Mouse (Mus musculus): ENCODE measurements around the gene Rgl1. TPM values are rescaled to one million over a fixed set of nuclear protein-coding genes. Genes with fewer than 3 reads are reported as not detected.
"Not testable (repeated sequence)": the region's sequence is repeated elsewhere in the genome, so short reads cannot be mapped to it uniquely, and the experiment has no call there.

The Rgl1 gene
- polyA plus RNA-seq, 1 experiment from 2014 or later: 21.2 TPM

DNA sequence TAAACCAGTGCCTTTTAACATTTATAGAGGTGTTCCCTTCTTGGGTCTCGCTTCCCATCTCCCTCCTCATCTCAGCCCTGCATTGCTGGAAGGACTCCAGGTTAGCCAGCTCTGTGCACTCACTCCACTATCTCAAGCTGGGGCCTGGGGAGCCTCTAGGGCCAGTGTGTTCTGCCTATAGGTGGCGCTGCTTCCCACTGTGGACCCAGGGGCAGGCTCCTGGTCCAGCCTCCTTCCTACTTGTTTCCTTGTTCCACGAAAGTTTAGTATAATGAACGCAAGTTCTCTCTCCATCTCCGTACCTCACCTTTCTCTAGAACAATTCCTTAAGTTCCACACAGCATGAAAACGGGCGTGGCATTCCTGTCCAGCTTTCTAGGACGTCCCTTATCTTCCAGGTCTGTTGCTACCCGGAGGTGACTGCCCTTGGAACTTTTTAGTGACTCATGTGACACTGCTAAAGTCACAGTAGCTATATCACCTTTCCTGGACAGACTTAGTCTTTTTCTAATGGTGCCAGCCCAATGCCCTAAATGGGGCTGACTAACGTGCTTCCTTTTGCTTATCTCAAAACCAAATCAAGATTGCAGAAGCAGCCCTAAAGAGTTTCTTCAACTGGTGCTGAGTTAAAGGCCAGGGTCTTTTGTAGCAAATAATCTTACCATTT, 13.1 kb upstream of the Rgl1 start:
- Histone ChIP-seq H3K4me3 (no peak overlapping the region), H3K9me3 (no peaks in the 10 kb centered on the region), H3K36me3 (peaks cover 20% of the 10 kb centered on the region), H3K27ac (replicated peaks) (no peak overlapping the region), H3K9ac (replicated peaks) (no peak overlapping the region), H3K4me2 (replicated peaks) (no peak overlapping the region), H3K27me3 (no peaks in the 10 kb centered on the region), H3K4me1 (no peaks in the 10 kb centered on the region)
- peak; percentile 74; the same call in 1 of the 2 replicates for ATAC-seq (replicated peaks)
- 37% methylated on average over 10 of the region's 10 CpGs for WGBS

DNA sequence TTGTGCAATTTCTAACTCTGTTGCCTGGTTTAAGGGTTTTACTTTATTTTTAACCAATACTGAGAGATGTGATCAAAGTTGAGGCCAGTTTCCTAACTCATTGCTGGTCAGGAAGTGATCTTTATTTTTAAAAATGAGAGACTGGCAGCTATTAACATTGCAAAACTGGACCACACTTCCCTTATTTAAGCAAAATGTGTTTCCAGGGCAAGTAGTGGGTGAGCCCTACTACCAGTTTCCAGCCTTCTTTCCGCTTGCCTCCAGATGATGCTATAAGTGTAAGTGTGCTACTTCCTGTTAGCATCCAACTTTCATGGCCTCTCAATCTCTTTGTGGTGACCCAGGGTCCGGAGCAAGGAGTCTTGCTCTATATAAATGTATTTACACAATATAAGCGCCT, 8.4 kb upstream of the Rgl1 start:
- H3K36me3 ChIP-seq: peaks cover 57% of the 10 kb centered on the region
- H3K9me3 ChIP-seq; H3K4me1 ChIP-seq; H3K9ac ChIP-seq (replicated peaks); H3K4me3 ChIP-seq; H3K4me2 ChIP-seq (replicated peaks); H3K27ac ChIP-seq (replicated peaks); ATAC-seq (replicated peaks); H3K27me3 ChIP-seq: not testable (repeated sequence)
- 97% methylated on average over 3 of the region's 3 CpGs for WGBS

DNA sequence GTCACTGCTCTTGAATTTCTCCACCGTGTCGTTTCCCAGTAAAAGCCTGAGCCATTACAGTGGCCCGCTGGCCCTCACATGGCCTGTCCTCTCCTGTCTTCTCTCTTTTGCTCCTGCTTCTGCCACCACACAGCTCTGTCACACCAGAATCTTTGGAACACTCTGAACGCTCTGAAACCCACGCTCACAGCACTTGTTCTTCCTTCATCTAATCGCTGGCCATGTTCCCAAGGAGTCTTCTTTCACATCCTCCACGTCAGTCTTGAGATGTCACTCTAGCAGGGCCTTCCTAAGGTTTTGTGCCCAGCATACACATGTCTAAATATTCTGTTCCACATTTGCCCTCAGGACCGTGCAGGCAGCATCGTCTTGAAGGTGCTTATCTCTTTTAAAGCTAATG, 4.9 kb upstream of the Rgl1 start:
- peaks cover 56% of the 10 kb centered on the region for H3K36me3 ChIP-seq

DNA sequence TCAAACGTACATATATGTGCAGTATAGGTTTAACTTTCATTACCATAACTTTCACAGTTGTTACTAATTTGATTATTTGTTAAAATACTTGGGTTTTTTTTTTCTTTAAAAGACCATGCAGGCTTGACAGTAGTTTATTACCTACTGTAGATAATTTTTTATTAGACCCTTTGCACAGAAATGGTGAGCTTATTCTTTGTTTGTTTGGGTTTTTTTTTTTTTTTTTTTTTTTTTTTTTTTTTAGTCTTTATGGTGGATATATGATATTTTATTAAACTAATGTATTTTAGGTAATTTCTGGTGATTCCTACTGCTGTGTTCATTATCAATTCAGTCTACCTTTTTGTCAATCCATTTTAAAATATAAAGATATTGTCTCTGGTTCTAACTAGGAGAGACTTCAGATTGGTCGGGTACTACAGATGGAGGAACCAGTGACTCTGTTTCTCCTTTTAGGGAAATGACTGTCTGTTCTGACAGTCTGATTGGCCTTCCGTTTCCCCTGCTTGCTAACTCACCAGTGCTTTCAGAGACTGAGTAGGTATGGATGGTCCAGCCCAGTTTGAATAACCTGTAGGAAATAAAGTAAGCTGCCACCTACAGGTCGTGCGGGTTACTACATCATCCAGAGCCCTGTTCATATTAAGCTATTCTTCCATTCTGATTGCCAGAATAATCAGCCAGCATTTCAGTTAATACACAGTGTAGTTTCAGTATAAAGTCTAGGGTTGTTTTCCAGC, 1.8 kb upstream of the Rgl1 start:
- H3K27ac ChIP-seq (replicated peaks): 0 out of 2 replicates have a peak overlapping the region, but pooled peaks have one; percentile 84
- no peaks in the 10 kb centered on the region for H3K27me3 ChIP-seq
- peak overlapping the region; percentile 55 for H3K4me2 ChIP-seq (replicated peaks)
- H3K9ac ChIP-seq (replicated peaks): peak overlapping the region; percentile 86; the same call in 1 of the 2 replicates
- H3K9me3 ChIP-seq: no peaks in the 10 kb centered on the region
- H3K4me1 ChIP-seq: peaks cover 28% of the 10 kb centered on the region
- ATAC-seq (replicated peaks): no peak; the same call in 1 of the 2 replicates
- H3K4me3 ChIP-seq: peak overlapping the region; percentile 80
- WGBS: 5% methylated on average over 5 of the region's 5 CpGs
- H3K36me3 ChIP-seq: peaks cover 30% of the 10 kb centered on the region

More for the DNA sequence above, 4.9 kb upstream of the Rgl1 start:
- H3K4me3 ChIP-seq: no peak overlapping the region
- H3K4me1 ChIP-seq: peaks cover 12% of the 10 kb centered on the region
- H3K27ac ChIP-seq (replicated peaks): no peak overlapping the region
- 88% methylated on average over 9 of the region's 9 CpGs for WGBS
- no peak overlapping the region for H3K4me2 ChIP-seq (replicated peaks)
- no peaks in the 10 kb centered on the region for H3K9me3 ChIP-seq
- ATAC-seq (replicated peaks): no peak
- H3K27me3 ChIP-seq: no peaks in the 10 kb centered on the region
- H3K9ac ChIP-seq (replicated peaks): no peak overlapping the region

DNA sequence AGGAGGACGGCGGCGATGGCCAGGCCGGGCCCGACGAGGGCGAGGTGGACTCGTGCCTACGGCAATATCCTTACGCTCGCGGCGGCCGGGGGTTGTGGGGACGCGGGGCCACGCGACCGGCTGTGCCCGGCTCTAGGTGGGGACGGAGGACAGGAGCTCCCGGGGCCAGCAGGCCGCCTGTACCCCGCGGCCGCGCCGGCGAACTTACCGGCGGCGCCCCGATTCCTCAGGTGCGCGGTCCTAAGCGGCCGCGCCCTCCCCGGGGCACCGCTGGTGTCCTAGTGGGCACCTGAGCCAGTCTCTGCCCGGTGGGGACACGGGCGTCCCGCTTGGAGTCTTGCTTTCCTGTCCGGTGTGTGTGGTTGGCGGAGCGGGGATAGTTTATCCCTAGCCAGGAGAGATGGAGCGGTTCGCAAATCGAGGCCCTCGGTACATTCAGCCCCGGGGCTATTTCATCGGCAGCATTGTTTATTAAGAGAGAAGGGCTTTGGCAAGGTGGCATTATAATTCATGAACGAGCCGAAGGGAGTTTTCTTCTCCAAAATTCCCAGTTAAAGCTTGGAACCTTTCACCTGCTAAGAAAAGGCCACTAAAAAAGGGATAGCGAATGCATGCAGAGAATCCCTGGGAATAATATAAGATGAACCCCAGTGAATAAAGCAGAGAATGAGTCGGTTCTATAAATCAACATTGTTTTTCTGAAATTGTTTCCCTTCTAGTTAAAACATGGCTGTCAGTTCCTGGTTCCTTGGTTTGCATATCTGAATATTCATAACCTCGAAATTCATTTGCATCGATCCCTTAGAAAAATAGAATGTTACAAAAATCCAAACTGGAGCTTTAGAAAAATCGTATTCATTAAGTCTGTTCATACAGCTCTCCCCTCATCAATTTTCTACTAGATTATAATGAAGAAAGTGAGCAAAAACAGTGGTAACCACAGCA, 925 bp upstream of the Rgl1 start:
- Histone ChIP-seq H3K4me1 (peaks cover 28% of the 10 kb centered on the region), H3K9me3 (no peaks in the 10 kb centered on the region), H3K27ac (replicated peaks) (peak overlapping the region; percentile 84), H3K36me3 (peaks cover 21% of the 10 kb centered on the region), H3K27me3 (no peaks in the 10 kb centered on the region), H3K4me3 (peak overlapping the region; percentile 80), H3K9ac (replicated peaks) (peak overlapping the region; percentile 86), H3K4me2 (replicated peaks) (peak overlapping the region; percentile 55)
- WGBS: under 1% methylated on average over 60 of the region's 60 CpGs
- peak; percentile 74 for ATAC-seq (replicated peaks)

DNA sequence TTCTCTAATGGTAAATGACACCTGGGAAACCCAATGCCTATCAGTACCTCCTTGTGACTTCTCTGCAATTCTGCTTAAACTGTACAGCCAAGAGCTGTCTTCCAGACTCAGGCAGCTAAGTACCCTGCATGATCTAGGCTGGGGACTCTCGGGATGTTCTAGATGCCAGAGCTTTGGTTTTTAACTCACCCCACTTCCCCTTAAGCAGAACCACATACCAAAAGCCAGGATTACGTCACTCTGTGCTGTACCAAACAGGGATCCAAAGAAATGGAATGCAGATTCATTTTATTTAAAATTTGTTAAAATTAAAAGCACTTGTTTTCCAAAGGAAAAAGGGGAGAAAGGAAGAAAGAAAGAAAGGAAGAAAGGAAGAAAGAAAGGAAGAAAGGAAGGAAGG, 4.4 kb downstream of the Rgl1 start:
- WGBS: 91% methylated on average over 2 of the region's 2 CpGs

DNA sequence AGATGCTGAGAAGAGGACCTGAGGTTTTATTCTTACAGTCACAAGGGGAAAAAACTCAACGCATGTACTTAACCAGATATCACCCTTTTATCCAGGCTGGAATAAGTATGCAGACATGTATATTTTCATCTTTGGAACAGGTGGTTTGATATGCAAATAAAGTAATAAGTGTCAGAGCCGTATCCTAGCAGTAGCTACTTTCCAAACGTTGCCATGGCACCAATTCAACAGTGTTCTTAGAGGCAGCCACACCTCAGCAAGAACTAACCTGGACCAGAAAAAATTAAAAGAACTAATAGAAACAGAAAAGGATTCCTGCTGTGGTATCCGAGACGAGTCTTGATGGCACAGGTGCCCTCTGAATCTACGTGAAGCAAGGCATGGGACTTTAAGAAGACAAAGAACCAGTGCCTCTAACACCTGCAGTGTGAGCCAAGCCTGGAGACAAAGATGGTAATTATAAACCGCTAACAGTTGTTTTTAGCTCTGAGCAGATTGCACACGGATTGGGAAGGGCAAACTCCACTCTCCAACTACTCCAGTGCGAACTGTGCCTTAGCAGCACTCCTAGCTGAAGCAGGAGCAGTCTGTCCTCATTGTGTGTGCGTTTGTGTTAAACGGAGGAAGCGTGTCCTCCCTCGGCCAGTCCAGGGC, 15.7 kb downstream of the Rgl1 start, which contains the start of gene Apobec4:
Gene Apobec4 (plus strand): TSS at position 240 of the 654 bp plus-strand sequence.
- Histone ChIP-seq H3K9me3 (no peaks in the 10 kb centered on the region), H3K4me3 (no peak within 1 kb of the TSS), H3K27ac (replicated peaks) (peak within 1 kb of the TSS; percentile 87), H3K36me3 (no peaks in the 10 kb centered on the region), H3K4me1 (peaks cover 28% of the 10 kb centered on the region), H3K9ac (replicated peaks) (no peak within 1 kb of the TSS), H3K27me3 (no peaks in the 10 kb centered on the region), H3K4me2 (replicated peaks) (peak within 1 kb of the TSS; percentile 17)
- peak; percentile 84 for ATAC-seq (replicated peaks)
- 33% methylated on average over 13 of the region's 13 CpGs for WGBS

More for the DNA sequence above, 4.4 kb downstream of the Rgl1 start:
- Histone ChIP-seq H3K27me3 (no peaks in the 10 kb centered on the region), H3K4me2 (replicated peaks) (no peak overlapping the region), H3K4me3 (no peak overlapping the region), H3K4me1 (peaks cover 16% of the 10 kb centered on the region), H3K9ac (replicated peaks) (no peak overlapping the region), H3K9me3 (no peaks in the 10 kb centered on the region), H3K36me3 (no peaks in the 10 kb centered on the region), H3K27ac (replicated peaks) (no peak overlapping the region)
- ATAC-seq (replicated peaks): no peak

DNA sequence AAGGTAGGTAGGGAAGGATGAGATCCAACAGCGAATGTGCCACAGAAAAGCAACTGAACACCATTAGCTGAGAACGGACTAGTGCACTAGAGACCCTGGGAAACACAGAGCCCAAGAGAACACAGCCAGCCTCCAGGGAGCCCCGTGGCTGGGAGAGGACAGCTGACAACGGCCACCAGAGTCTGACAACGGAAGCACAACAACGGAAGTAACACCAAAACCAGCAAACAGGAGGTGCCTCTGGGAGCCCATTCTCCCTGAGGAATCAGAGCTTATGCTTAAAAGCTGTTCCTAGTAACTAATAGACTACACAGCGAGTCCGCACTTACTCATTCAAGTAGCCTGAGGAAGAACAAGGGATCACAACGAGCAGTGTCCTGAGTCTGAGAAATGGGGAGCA, 16.9 kb downstream of the Rgl1 start:
- no peak overlapping the region for H3K9ac ChIP-seq (replicated peaks)
- peak overlapping the region; percentile 87 for H3K27ac ChIP-seq (replicated peaks)
- H3K27me3 ChIP-seq: no peaks in the 10 kb centered on the region
- H3K4me3 ChIP-seq: no peak overlapping the region
- no peak for ATAC-seq (replicated peaks)
- WGBS: 75% methylated on average over 9 of the region's 9 CpGs
- no peaks in the 10 kb centered on the region for H3K36me3 ChIP-seq
- no peak overlapping the region for H3K4me2 ChIP-seq (replicated peaks)
- H3K9me3 ChIP-seq: no peaks in the 10 kb centered on the region
- peaks cover 28% of the 10 kb centered on the region for H3K4me1 ChIP-seq

DNA sequence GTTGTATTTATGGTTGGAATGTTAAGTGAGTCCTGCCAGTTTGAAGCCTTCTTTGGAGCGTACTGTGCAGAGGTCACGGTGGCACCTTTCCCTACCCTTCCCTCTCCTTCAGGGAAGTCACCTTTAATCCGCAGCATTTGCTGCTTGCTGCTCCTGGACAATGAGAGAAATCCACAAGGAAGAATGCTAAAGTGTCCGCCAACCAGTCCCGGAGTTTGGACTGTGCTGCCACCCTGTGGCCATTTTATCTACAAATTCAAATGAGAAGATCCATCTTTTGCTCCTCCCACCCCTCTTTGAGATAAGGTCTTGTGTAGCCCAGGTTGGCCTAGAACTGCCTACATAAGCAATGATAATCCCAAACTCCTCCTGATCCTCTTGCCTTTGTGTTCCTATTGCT, 19.7 kb downstream of the Rgl1 start:
- 4% methylated on average over 5 of the region's 5 CpGs for WGBS
- peaks cover 24% of the 10 kb centered on the region for H3K4me1 ChIP-seq
- H3K36me3 ChIP-seq: no peaks in the 10 kb centered on the region
- no peak overlapping the region for H3K27ac ChIP-seq (replicated peaks)
- no peak overlapping the region for H3K4me3 ChIP-seq
- no peaks in the 10 kb centered on the region for H3K9me3 ChIP-seq
- ATAC-seq (replicated peaks): peak; percentile 27; the same call in 1 of the 2 replicates
- H3K4me2 ChIP-seq (replicated peaks): no peak overlapping the region
- H3K9ac ChIP-seq (replicated peaks): no peak overlapping the region
- no peaks in the 10 kb centered on the region for H3K27me3 ChIP-seq

DNA sequence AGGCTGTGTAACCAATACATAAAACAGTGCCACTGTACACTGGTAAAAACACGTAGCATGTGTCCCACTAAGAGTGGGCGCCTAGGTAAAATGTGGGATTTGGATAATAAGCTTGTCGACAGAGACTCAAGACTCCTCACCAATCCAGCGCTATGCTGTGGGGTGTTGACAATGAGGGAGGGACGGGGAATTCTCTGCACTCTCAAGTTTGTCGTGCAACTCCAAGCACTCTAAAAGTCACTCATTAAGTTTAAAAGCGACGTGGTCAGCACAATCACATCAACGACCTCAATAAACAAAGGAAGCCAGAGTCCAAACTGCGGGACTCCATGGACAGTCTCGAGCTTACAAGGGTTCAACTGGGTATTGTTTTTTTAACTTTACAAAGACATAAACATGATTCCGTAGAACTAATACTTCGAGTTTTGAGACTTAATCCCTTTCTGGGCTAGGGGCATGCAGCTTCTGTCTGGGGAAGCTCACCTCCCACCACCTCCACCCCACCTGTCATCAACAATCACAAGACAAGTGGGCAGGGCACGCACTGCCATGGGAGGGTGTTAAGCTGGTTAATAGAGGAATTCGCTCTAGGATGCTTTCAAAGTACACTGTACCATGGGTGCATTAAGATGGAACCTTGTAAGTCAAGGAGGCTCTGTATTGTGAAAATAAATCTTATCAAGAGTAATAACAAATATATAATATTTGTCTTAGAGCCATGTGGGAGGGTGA, 22.9 kb downstream of the Rgl1 start:
- Histone ChIP-seq H3K9me3 (no peaks in the 10 kb centered on the region), H3K4me2 (replicated peaks) (no peak overlapping the region), H3K27ac (replicated peaks) (no peak overlapping the region), H3K4me1 (peaks cover 2% of the 10 kb centered on the region; the same call in 1 of the 2 replicates), H3K36me3 (no peaks in the 10 kb centered on the region), H3K4me3 (no peak overlapping the region), H3K27me3 (no peaks in the 10 kb centered on the region), H3K9ac (replicated peaks) (no peak overlapping the region)
- WGBS: 65% methylated on average over 15 of the region's 15 CpGs
- no peak for ATAC-seq (replicated peaks)

DNA sequence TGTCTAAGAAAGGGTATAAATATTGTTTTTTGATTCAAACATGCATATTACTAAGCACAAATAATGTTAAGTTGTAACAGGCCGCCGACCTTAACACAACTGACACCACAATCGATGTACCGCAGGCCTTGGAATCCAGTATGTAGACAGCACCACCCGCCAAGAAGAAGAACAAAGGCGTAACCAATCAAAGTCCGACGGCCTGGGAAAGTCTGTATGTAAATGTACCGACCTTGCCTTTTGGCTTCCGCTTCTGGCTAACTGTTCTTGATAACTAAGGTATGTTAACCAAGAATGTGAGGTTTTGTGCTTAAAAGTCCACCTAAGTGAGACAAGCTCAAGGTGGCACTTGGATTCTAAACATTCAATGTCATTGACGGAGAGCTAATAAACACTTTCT, 26.8 kb downstream of the Rgl1 start:
- Histone ChIP-seq H3K4me1 (no peaks in the 10 kb centered on the region), H3K9ac (replicated peaks) (no peak overlapping the region), H3K4me3 (no peak overlapping the region), H3K36me3 (no peaks in the 10 kb centered on the region), H3K9me3 (no peaks in the 10 kb centered on the region), H3K27ac (replicated peaks) (no peak overlapping the region), H3K27me3 (no peaks in the 10 kb centered on the region), H3K4me2 (replicated peaks) (no peak overlapping the region)
- ATAC-seq (replicated peaks): no peak
- WGBS: 93% methylated on average over 11 of the region's 11 CpGs

All from forebrain, embryonic 15.5 days (tissue).